Mouse (Mus musculus) gastrocnemius, postnatal 36 days (tissue): ENCODE measurements around the gene Lzic. TPM values are rescaled to one million over a fixed set of nuclear protein-coding genes. Genes with fewer than 3 reads are reported as not detected.
"Not testable (repeated sequence)": the region's sequence is repeated elsewhere in the genome, so short reads cannot be mapped to it uniquely, and the experiment has no call there.

Source experiments
- DNase-seq, 2 experiments: peaks; one replicate each; pipeline ENCODE4 v3.0.0; 2022
- intact Hi-C: fragments of 180-260 bp; cut with DNase I; formaldehyde crosslinking; loops from one replicate; pipeline ENCODE4 v1.15.1; 2025
- long read RNA-seq, 2 experiments: library from polyadenylated mRNA; stranded (forward); transcript quantifications; one replicate each; pipeline ENCODE4 v2.0.0; 2021
- total RNA-seq, 2 experiments: library from RNA; stranded (reverse); gene quantifications; 2 replicates each; pipeline ENCODE4 v1.2.3; 2021

Gene Lzic
- total RNA-seq = 10 to 100 TPM; 10.7 to 14.2 TPM
- long read RNA-seq, experiment 1, partial matches to known transcripts = 0 of 11 reads
- long read RNA-seq, experiment 1, other reads (novel, unspliced or antisense) = 7 of 11 reads
- long read RNA-seq, experiment 2, transcript Lzic-201 (7 exons, 1,817 nt) = major isoform, 7 of 13 reads
- long read RNA-seq, experiment 2, partial matches to known transcripts = 0 of 13 reads
- long read RNA-seq, experiment 2, other reads (novel, unspliced or antisense) = 6 of 13 reads

- intact Hi-C loops = loop anchor here (5.0 kb wide), 1 partner anchor 57 kb away; no protein-coding TSS in a partner anchor
- DNase-seq = peak; percentile 89 to 93
Measured at GRCm38 (mm10) chr4:149485053-149485824, at the start of gene Lzic, which contains the start of gene Nmnat1. TSS of gene Lzic (plus strand) at chr4:149485229. TSS of gene Nmnat1 (minus strand) at chr4:149485202.

- no peak for DNase-seq
- intact Hi-C loops = loop anchor here (5.0 kb wide), 1 partner anchor 68 kb away; no protein-coding TSS in a partner anchor
Measured at GRCm38 (mm10) chr4:149440576-149440975, 44.5 kb upstream of the Lzic start.

GRCm38 (mm10) chr4:149442436-149442835 is 42.6 kb upstream of the Lzic start:
- DNase-seq = no peak
- intact Hi-C loops = loop anchor here (5.0 kb wide), 1 partner anchor 70 kb away; no protein-coding TSS in a partner anchor

- intact Hi-C loops = loop anchor here (5.0 kb wide), 1 partner anchor 72 kb away; no protein-coding TSS in a partner anchor
- no peak for DNase-seq
Measured at GRCm38 (mm10) chr4:149444465-149444864, 40.6 kb upstream of the Lzic start.

GRCm38 (mm10) chr4:149444964-149445701 is 39.9 kb upstream of the Lzic start:
- intact Hi-C loops = loop anchor here (5.0 kb wide), 1 partner anchor 73 kb away; no protein-coding TSS in a partner anchor
- DNase-seq = peak; percentile 81 to 90

GRCm38 (mm10) chr4:149445868-149446267 is 39.2 kb upstream of the Lzic start:
- peak in 1 of 2 experiments; percentile 21 for DNase-seq
- intact Hi-C loops = no loop called here

- intact Hi-C loops = no loop called here
- no peak for DNase-seq
Measured at GRCm38 (mm10) chr4:149446309-149446708, 38.7 kb upstream of the Lzic start.

GRCm38 (mm10) chr4:149450636-149451035 is 34.4 kb upstream of the Lzic start:
- no peak for DNase-seq
- intact Hi-C loops = no loop called here

- intact Hi-C loops = no loop called here
- no peak for DNase-seq
Measured at GRCm38 (mm10) chr4:149453656-149454055, 31.4 kb upstream of the Lzic start.

GRCm38 (mm10) chr4:149454263-149454662 is 30.8 kb upstream of the Lzic start:
- intact Hi-C loops = no loop called here
- no peak for DNase-seq

GRCm38 (mm10) chr4:149454879-149455278 is 30.1 kb upstream of the Lzic start, which contains the start of gene Rbp7:
TSS of gene Rbp7 (minus strand) at chr4:149454978.
- no peak for DNase-seq
- intact Hi-C loops = no loop called here

GRCm38 (mm10) chr4:149457163-149457562 is 27.9 kb upstream of the Lzic start:
- intact Hi-C loops, DNase-seq: not testable (repeated sequence)

GRCm38 (mm10) chr4:149457831-149458430 is 27.1 kb upstream of the Lzic start:
- intact Hi-C loops = no loop called here
- peak in 1 of 2 experiments; percentile 50 for DNase-seq

GRCm38 (mm10) chr4:149458526-149458925 is 26.5 kb upstream of the Lzic start:
- intact Hi-C loops = no loop called here
- no peak for DNase-seq

GRCm38 (mm10) chr4:149459425-149459824 is 25.6 kb upstream of the Lzic start:
- DNase-seq = no peak
- intact Hi-C loops = no loop called here

- not testable (repeated sequence) for DNase-seq
- intact Hi-C loops = loop anchor here (5.0 kb wide), 1 partner anchor 82 kb away; no protein-coding TSS in a partner anchor
Measured at GRCm38 (mm10) chr4:149460475-149460874, 24.6 kb upstream of the Lzic start.

- intact Hi-C loops = loop anchor here (5.0 kb wide), 1 partner anchor 81 kb away; no protein-coding TSS in a partner anchor
- no peak for DNase-seq
Measured at GRCm38 (mm10) chr4:149461579-149462304, 23.3 kb upstream of the Lzic start.

- no peak for DNase-seq
- intact Hi-C loops = loop anchor here (5.0 kb wide), 1 partner anchor 80 kb away; no protein-coding TSS in a partner anchor
Measured at GRCm38 (mm10) chr4:149462305-149462971, 22.6 kb upstream of the Lzic start.
